Mouse (Mus musculus): ENCODE data around the gene Tubd1. TPM values are rescaled to one million over a fixed set of nuclear protein-coding genes. Genes with fewer than 3 reads are reported as not detected.

Tubd1 gene
- total and polyA plus RNA-seq, 2 experiments from 2014 or later = 2.6 to 6.4 TPM

DNA sequence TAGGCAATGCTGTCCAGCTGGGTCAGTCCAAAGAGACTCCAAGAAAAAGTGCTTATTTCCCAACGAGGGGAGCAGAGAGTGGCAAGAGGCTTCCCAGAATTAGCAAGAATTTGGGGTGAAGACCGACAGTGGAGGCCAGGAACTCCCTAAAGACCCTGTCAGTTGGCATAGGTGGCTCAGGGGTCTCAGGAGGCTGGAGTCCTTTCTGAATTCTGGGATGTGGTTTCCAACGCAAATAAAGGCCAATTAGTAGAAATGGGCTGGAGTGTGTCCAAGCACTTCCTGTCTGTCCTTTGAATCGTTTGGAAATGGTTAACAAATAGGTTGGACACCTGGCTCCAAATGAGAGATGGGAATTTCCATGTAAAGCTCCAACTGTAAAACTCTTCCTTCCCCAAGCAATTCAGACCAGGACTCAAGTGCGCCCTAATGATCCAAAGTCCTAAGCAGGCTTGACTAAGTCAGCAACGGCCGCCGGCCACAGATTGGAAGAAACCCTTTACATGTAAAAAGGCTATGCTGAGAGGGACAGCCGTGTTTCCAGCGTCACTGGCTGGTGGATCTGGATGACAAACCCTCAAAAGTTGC lies 35.0 kb downstream of the Tubd1 start:
- peak overlapping the region; percentile 41; the same call in 1 of the 2 replicates for H3K27ac ChIP-seq
- no peak for TF ChIP-seq CTCF (IDR thresholded peaks at IDR 0.05; ENCODE audit: low read depth)
- DNase-seq (ENCODE audit: low spot score) (no peak), ATAC-seq (no peak)
- 73% methylated on average over 10 of the region's 10 CpGs for WGBS
- no peaks in the 10 kb centered on the region for H3K27me3 ChIP-seq (ENCODE audit: insufficient read depth, low read length)
- H3K4me3 ChIP-seq (ENCODE audit: low read length) = no peak overlapping the region
- H3K9ac ChIP-seq (replicated peaks; ENCODE audit: low read length) = no peak overlapping the region
- H3K9me3 ChIP-seq (ENCODE audit: low read length) = no peaks in the 10 kb centered on the region
- H3K4me1 ChIP-seq (ENCODE audit: insufficient read depth, low read length) = 0 out of 2 replicates have a peak, but pooled peaks cover 3% of the 10 kb centered on the region
- no peaks in the 10 kb centered on the region for H3K36me3 ChIP-seq (ENCODE audit: insufficient read depth, low read length)
- H3K4me2 ChIP-seq (ENCODE audit: low read depth, low read length) = no peak overlapping the region

DNA sequence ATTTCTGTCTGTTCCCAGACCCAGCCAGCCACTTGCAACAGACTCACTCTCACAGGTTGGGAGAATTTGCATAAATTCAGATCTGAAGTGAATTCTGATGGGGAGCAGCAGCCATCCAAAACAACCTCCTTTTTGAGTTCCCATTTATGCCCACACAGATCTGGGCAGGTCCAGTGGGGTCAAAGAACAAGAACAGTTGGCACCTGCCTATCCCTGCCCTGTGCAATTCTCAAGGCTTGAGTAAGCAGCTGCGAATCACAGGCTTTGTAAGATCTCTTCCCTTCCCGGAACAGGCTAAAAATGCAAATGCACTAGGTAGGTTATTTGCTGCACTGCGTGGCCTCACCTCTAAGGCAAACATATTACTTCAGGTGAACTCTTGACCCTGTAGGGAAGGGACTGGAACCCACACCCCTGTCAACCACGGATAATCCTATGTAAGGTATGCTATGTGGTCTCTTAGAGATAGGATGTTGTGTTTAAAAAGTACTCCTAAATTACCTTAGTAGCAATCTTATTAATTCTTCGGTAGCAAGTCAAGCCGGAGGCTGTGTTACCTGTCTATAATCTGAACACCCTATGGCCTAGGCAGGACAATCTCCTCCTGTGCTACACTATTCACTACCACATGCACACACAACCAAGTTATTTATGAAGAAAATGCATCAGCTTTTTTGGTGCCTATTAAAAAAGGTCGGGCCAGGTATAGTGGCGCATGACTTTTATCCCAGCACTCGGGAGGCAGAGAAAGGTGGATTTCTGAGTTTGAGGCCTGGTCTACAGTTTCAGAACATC lies 35.7 kb downstream of the Tubd1 start:
- WGBS = 88% methylated on average over 9 of the region's 9 CpGs
- 0 out of 2 replicates have a peak, but pooled peaks cover 3% of the 10 kb centered on the region for H3K4me1 ChIP-seq (ENCODE audit: insufficient read depth, low read length)

DNA sequence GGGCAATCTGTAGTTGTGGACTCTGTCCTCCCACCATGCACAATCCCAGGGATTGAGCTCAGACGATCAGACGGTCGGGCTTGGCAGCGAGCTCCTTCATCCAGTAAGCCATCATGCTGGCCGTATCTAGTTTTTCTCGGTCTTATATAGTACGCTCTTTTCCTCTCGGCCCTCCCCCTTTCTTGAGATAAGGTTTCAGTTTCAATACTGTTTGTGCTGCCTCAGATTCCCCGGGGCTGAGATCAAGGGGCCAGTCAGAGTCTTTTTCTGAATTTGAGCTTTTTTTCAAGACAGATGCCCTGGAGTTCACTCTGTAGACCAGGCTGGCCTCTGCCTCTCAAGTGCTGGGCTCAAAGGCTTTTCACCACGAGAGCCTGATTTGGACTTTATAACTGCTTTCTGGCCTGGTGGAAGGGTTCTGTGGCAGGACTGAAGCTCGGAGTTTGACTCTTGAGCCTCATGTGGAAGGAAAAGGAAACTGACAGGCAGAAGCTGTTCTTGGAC lies 36.5 kb downstream of the Tubd1 start:
- no peak for TF ChIP-seq CTCF (IDR thresholded peaks at IDR 0.05; ENCODE audit: low read depth)
- Histone ChIP-seq H3K27me3 (ENCODE audit: insufficient read depth, low read length) (no peaks in the 10 kb centered on the region), H3K4me3 (ENCODE audit: low read length) (no peak overlapping the region), H3K36me3 (ENCODE audit: insufficient read depth, low read length) (no peaks in the 10 kb centered on the region), H3K4me2 (ENCODE audit: low read depth, low read length) (no peak overlapping the region), H3K4me1 (ENCODE audit: insufficient read depth, low read length) (0 out of 2 replicates have a peak, but pooled peaks cover 3% of the 10 kb centered on the region), H3K27ac (no peak overlapping the region), H3K9me3 (ENCODE audit: low read length) (no peaks in the 10 kb centered on the region), H3K9ac (replicated peaks; ENCODE audit: low read length) (no peak overlapping the region)
- 83% methylated on average over 11 of the region's 11 CpGs for WGBS
- no peak for DNase-seq (ENCODE audit: low spot score)
- no peak for ATAC-seq

More for the DNA sequence above, 35.7 kb downstream of the Tubd1 start:
- ATAC-seq (no peak), DNase-seq (ENCODE audit: low spot score) (no peak)
- H3K4me3 ChIP-seq (ENCODE audit: low read length) = no peak overlapping the region
- H3K27me3 ChIP-seq (ENCODE audit: insufficient read depth, low read length) = no peaks in the 10 kb centered on the region
- no peak overlapping the region for H3K27ac ChIP-seq
- H3K9me3 ChIP-seq (ENCODE audit: low read length) = no peaks in the 10 kb centered on the region
- no peak overlapping the region for H3K4me2 ChIP-seq (ENCODE audit: low read depth, low read length)
- TF ChIP-seq CTCF (IDR thresholded peaks at IDR 0.05; ENCODE audit: low read depth) = no peak
- H3K9ac ChIP-seq (replicated peaks; ENCODE audit: low read length) = no peak overlapping the region
- no peaks in the 10 kb centered on the region for H3K36me3 ChIP-seq (ENCODE audit: insufficient read depth, low read length)

DNA sequence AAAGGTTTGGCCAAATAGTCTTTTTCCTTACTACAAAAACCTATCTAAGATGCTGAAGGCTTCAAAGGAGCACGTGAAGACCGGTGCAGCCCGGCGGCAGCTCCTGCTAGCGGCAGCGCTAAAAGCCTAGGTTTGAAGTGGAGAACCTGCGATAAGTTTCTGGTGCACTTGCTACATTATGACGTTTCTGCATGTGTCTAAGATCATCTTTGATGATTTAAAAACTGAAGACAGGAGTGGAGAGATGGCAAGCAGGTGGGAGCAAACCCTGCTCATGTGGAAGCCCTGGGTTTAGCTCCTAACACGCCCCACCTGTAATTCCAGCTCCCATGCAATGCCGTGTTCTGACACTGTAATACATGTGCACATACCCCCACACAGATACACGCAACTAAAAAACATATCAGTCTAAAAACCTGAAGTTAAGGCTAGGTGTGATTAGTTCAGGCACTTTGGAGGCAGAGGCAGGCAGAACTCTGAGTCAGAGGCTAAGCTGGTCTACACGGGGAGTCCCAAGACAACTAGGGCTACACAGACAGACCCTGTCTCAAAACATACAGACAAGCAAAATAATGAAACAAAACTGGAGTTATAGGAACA lies 37.3 kb downstream of the Tubd1 start:
- Histone ChIP-seq H3K4me1 (ENCODE audit: insufficient read depth, low read length) (0 out of 2 replicates have a peak, but pooled peaks cover 3% of the 10 kb centered on the region), H3K36me3 (ENCODE audit: insufficient read depth, low read length) (no peaks in the 10 kb centered on the region), H3K9ac (replicated peaks; ENCODE audit: low read length) (no peak overlapping the region), H3K9me3 (ENCODE audit: low read length) (no peaks in the 10 kb centered on the region), H3K4me2 (ENCODE audit: low read depth, low read length) (no peak overlapping the region), H3K27me3 (ENCODE audit: insufficient read depth, low read length) (no peaks in the 10 kb centered on the region), H3K27ac (no peak overlapping the region), H3K4me3 (ENCODE audit: low read length) (no peak overlapping the region)
- no peak for TF ChIP-seq CTCF (IDR thresholded peaks at IDR 0.05; ENCODE audit: low read depth)
- DNase-seq (ENCODE audit: low spot score) = no peak
- 92% methylated on average over 12 of the region's 12 CpGs for WGBS
- no peak for ATAC-seq

DNA sequence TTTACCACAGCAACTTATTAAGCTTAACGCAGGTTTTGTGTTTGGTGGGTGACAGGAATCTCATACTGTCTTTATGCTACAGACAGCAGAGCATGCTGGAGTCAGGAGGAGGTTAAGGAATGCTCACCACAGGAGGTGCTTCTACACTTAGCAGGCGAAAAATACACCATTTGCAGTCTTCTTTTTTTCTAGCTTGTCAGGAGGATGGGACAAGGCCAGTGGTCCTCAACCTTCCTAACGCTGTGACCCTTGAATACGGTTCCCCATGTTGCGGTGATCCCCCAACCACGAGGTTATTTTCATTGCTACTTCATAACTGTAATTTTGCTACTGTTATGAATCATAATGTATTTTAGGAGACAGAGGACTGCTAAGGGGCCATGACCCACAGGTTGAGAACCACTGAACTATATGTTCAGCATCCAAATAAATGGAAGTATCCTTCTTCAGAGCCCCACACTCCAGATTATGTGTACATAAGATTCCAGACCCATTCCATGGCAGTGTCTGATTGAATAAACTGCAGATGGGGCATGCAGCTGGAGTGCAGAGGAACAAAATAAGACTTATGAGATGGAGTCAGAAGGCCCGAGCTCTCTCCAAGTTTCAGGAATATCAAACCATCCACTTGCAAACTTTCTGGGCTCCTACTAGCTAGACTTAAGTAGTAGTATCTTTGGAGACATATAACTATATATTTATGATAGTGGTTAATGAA lies 37.9 kb downstream of the Tubd1 start:
- 82% methylated on average over 7 of the region's 7 CpGs for WGBS
- ATAC-seq = no peak

DNA sequence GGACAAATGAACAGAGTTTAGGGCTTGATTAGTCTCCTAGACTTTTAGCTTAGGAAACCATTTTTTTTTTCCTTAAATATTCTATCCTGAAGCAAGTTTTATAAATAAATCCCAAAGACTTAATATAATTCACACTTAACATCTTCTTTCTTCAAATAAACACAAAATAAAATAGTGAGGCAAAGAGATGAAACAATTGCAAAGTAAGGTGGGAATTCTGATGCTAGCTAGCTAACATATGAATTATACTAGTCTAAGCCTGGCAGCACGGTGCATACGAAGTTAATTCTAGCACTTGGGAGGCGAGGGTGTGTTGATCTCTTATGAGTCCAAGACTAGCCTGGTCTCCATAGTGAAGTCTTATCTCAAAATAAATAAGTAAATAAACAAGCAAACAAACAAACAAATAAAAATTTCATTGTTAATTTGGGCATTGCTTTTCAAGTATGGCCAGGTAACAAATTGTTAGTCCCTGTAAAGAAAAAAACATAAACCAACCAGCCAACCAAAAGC lies 38.6 kb downstream of the Tubd1 start:
- no peaks in the 10 kb centered on the region for H3K27me3 ChIP-seq (ENCODE audit: insufficient read depth, low read length)
- no peak for DNase-seq (ENCODE audit: low spot score)
- TF ChIP-seq CTCF (IDR thresholded peaks at IDR 0.05; ENCODE audit: low read depth) = no peak
- no peak overlapping the region for H3K4me2 ChIP-seq (ENCODE audit: low read depth, low read length)
- no peak overlapping the region for H3K4me3 ChIP-seq (ENCODE audit: low read length)
- 0 out of 2 replicates have a peak, but pooled peaks cover 3% of the 10 kb centered on the region for H3K4me1 ChIP-seq (ENCODE audit: insufficient read depth, low read length)
- H3K36me3 ChIP-seq (ENCODE audit: insufficient read depth, low read length) = no peaks in the 10 kb centered on the region
- no peak for ATAC-seq
- no peaks in the 10 kb centered on the region for H3K9me3 ChIP-seq (ENCODE audit: low read length)
- no peak overlapping the region for H3K9ac ChIP-seq (replicated peaks; ENCODE audit: low read length)
- 94% methylated on average over 3 of the region's 3 CpGs for WGBS
- H3K27ac ChIP-seq = no peak overlapping the region

More for the DNA sequence above, 37.9 kb downstream of the Tubd1 start:
- no peak for TF ChIP-seq CTCF (IDR thresholded peaks at IDR 0.05; ENCODE audit: low read depth)
- H3K4me1 ChIP-seq (ENCODE audit: insufficient read depth, low read length) = 0 out of 2 replicates have a peak, but pooled peaks cover 3% of the 10 kb centered on the region
- no peaks in the 10 kb centered on the region for H3K9me3 ChIP-seq (ENCODE audit: low read length)
- H3K4me2 ChIP-seq (ENCODE audit: low read depth, low read length) = no peak overlapping the region
- no peak overlapping the region for H3K4me3 ChIP-seq (ENCODE audit: low read length)
- no peak for DNase-seq (ENCODE audit: low spot score)
- no peaks in the 10 kb centered on the region for H3K36me3 ChIP-seq (ENCODE audit: insufficient read depth, low read length)
- H3K27ac ChIP-seq = no peak overlapping the region
- no peaks in the 10 kb centered on the region for H3K27me3 ChIP-seq (ENCODE audit: insufficient read depth, low read length)
- H3K9ac ChIP-seq (replicated peaks; ENCODE audit: low read length) = no peak overlapping the region

Measured in hindbrain, postnatal 0 days (tissue).